8 mouse cellular contexts compared by ENCODE assay signal in the genomic region with DNA sequence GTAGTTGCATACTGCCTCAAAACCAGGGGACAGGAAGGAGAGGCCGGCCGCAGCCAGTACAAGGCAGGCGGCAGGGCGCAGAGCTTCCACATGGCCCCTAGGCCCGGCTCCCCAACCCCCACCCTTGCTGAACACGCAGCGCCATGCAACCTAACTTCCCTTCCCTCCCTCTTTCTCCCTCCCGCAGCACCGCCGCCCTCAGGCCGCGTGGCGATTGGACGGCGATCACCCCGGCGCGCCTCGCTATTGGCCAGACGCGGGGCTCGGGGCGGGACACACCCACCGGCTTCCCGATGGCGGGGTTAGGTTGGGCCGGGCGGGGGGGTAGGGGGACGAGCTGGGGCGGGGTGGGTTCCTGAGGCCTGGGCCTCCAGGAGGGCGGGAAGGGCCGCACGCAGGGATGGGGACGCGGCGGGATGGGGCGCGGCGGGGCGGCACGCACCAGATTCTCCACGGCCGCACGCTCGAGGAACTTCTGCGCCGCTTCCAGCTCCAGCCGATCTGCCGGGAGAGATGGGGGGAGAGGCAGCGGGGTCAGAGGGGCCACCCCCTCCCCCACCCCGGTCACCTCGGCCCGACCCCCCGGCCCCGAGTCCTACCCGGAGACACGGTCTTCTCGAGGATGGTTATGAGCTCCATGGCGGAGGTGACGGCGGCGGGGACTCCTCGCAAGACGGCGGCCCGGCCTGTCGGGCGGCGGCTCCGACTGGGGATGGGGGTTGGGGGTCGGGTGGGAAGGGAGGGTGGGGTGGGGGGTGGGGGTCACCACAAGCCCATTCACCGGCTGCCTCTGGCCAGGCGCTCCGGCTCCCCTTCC. TPM values are rescaled to one million over a fixed set of nuclear protein-coding genes. Genes with fewer than 3 reads are reported as not detected.
A peak's percentile ranks its signal among the peaks of the same experiment; 100 is the strongest.
DNase-seq lines count a peak whose midpoint lies in the region; ATAC-seq and TF ChIP-seq lines count a peak whose summit lies in the region.

No protein-coding gene starts in this region.

- TF ChIP-seq CTCF in liver, embryonic 14.5 days (IDR thresholded peaks at IDR 0.05; ENCODE audit: low read depth), result no peak
- 0 out of 2 replicates have a peak, but pooled peaks have one; percentile 33 for TF ChIP-seq CTCF in stomach, postnatal 0 days (IDR thresholded peaks at IDR 0.05; ENCODE audit: low read depth)

- peaks cover 55% of the 10 kb centered on the region for H3K4me1 ChIP-seq in forebrain, embryonic 10.5 days
- peaks cover 42% of the 10 kb centered on the region for H3K4me1 ChIP-seq in heart, embryonic 15.5 days (replicated peaks)
- peaks cover 22% of the 10 kb centered on the region in 2 experiments for H3K4me1 ChIP-seq in liver, embryonic 14.5 days (replicated peaks; ENCODE audit: control insufficient read depth in 2 of 2, insufficient read depth in 2 of 2, low read length in 1 of 2)
- H3K4me1 ChIP-seq in neural tube, embryonic 11.5 days (ENCODE audit: control insufficient read depth, insufficient read depth, low read length), result peaks cover 8% of the 10 kb centered on the region
- no peaks in the 10 kb centered on the region for H3K4me1 ChIP-seq in stomach, postnatal 0 days (replicated peaks; ENCODE audit: control insufficient read depth, insufficient read depth)

- no peaks in the 10 kb centered on the region for H3K9me3 ChIP-seq in forebrain, embryonic 10.5 days
- no peaks in the 10 kb centered on the region for H3K9me3 ChIP-seq in heart, embryonic 15.5 days (replicated peaks)
- no peaks in the 10 kb centered on the region for H3K9me3 ChIP-seq in liver, embryonic 14.5 days (ENCODE audit: control insufficient read depth, low read length)
- no peaks in the 10 kb centered on the region for H3K9me3 ChIP-seq in neural tube, embryonic 11.5 days (ENCODE audit: control insufficient read depth, low read length)
- H3K9me3 ChIP-seq in stomach, postnatal 0 days (ENCODE audit: control insufficient read depth, low read length), result no peaks in the 10 kb centered on the region

- H3K4me2 ChIP-seq in heart, embryonic 15.5 days, result peak overlapping the region; percentile 82
- peak overlapping the region; percentile 98 for H3K4me2 ChIP-seq in liver, embryonic 14.5 days (ENCODE audit: low read depth)
- peak overlapping the region; percentile 77 for H3K4me2 ChIP-seq in neural tube, embryonic 11.5 days (ENCODE audit: low read depth)
- peak overlapping the region; percentile 77 for H3K4me2 ChIP-seq in stomach, postnatal 0 days (replicated peaks; ENCODE audit: low read depth)

- peak overlapping the region; percentile 95 for H3K4me3 ChIP-seq in forebrain, embryonic 10.5 days
- H3K4me3 ChIP-seq in heart, embryonic 15.5 days, result peak overlapping the region; percentile 89
- peak overlapping the region; percentile 94 to 98 for H3K4me3 ChIP-seq in liver, embryonic 14.5 days (ENCODE audit: insufficient read depth in 1 of 2, low read depth in 2 of 2, low read length in 2 of 2)
- peak overlapping the region; percentile 85 for H3K4me3 ChIP-seq in neural tube, embryonic 11.5 days (ENCODE audit: low read depth, low read length)
- peak overlapping the region; percentile 86 for H3K4me3 ChIP-seq in stomach, postnatal 0 days (ENCODE audit: low read depth, low read length)

- no peaks in the 10 kb centered on the region for H3K27me3 ChIP-seq in forebrain, embryonic 10.5 days (ENCODE audit: poor library complexity, severe bottlenecking)
- no peaks in the 10 kb centered on the region for H3K27me3 ChIP-seq in heart, embryonic 15.5 days
- no peaks in the 10 kb centered on the region for H3K27me3 ChIP-seq in liver, embryonic 14.5 days (ENCODE audit: control insufficient read depth, insufficient read depth, low read length)
- no peaks in the 10 kb centered on the region for H3K27me3 ChIP-seq in neural tube, embryonic 11.5 days (ENCODE audit: control insufficient read depth, insufficient read depth, low read length)
- H3K27me3 ChIP-seq in stomach, postnatal 0 days (ENCODE audit: control insufficient read depth, insufficient read depth, low read length), result no peaks in the 10 kb centered on the region

- DNase-seq in c-Kit-negative CD71-positive TER-119-positive erythroid progenitor cells, embryonic 14.5 days (ENCODE audit: low read depth, low spot score), result peak; percentile 89
- DNase-seq in forebrain, embryonic 10.5 days (ENCODE audit: extremely low spot score, low spot score), result peak; percentile 97
- peak; percentile 95 to 99 for DNase-seq in kidney, postnatal 25 days
- peak; percentile 89 to 92 (median 92) for DNase-seq in liver, embryonic 14.5 days (ENCODE audit: low read depth in 3 of 3, low spot score in 3 of 3)
- peak; percentile 96 for DNase-seq in neural tube, embryonic 11.5 days (ENCODE audit: low spot score)
- DNase-seq in stomach, postnatal 0 days (ENCODE audit: low spot score), result peak; percentile 99

- peak overlapping the region; percentile 89 for H3K9ac ChIP-seq in heart, embryonic 15.5 days
- peak overlapping the region; percentile 99 for H3K9ac ChIP-seq in liver, embryonic 14.5 days (replicated peaks)
- H3K9ac ChIP-seq in neural tube, embryonic 11.5 days (ENCODE audit: low read length), result peak overlapping the region; percentile 92
- H3K9ac ChIP-seq in stomach, postnatal 0 days (ENCODE audit: low read length), result peak overlapping the region; percentile 83

- peak; percentile 66 for ATAC-seq in CD4-positive, CD25-positive, alpha-beta regulatory T cell, adult 4 months
- peak; percentile 70 for ATAC-seq in heart, embryonic 15.5 days (replicated peaks; ENCODE audit: insufficient number of reproducible peaks, insufficient read depth, low FRiP score, low read depth)
- ATAC-seq in liver, embryonic 14.5 days (ENCODE audit: insufficient read depth), result peak; percentile 60
- ATAC-seq in neural tube, embryonic 11.5 days (ENCODE audit: insufficient read depth, low FRiP score, low TSS enrichment), result peak; percentile 80
- peak; percentile 77 for ATAC-seq in stomach, postnatal 0 days (ENCODE audit: low FRiP score, low TSS enrichment)

- no peak for TF ChIP-seq EP300 in liver, embryonic 14.5 days (IDR thresholded peaks at IDR 0.05; ENCODE audit: low read depth)
- peak; percentile 37 for TF ChIP-seq EP300 in stomach, postnatal 0 days (optimal IDR thresholded peaks at IDR 0.05)

- H3K27ac ChIP-seq in forebrain, embryonic 10.5 days, result peak overlapping the region; percentile 100
- peak overlapping the region; percentile 98 for H3K27ac ChIP-seq in heart, embryonic 15.5 days
- peak overlapping the region; percentile 92 for H3K27ac ChIP-seq in liver, embryonic 14.5 days
- H3K27ac ChIP-seq in neural tube, embryonic 11.5 days (ENCODE audit: low read depth, low read length), result peak overlapping the region; percentile 97
- peak overlapping the region; percentile 96 for H3K27ac ChIP-seq in stomach, postnatal 0 days (replicated peaks)

- H3K36me3 ChIP-seq in forebrain, embryonic 10.5 days (replicated peaks), result peaks cover 65% of the 10 kb centered on the region
- peaks cover 33% of the 10 kb centered on the region for H3K36me3 ChIP-seq in heart, embryonic 15.5 days
- H3K36me3 ChIP-seq in liver, embryonic 14.5 days (replicated peaks; ENCODE audit: control insufficient read depth, insufficient read depth, low read depth), result peaks cover 43% of the 10 kb centered on the region
- H3K36me3 ChIP-seq in neural tube, embryonic 11.5 days (ENCODE audit: control insufficient read depth, insufficient read depth, low read length), result peaks cover 17% of the 10 kb centered on the region
- H3K36me3 ChIP-seq in stomach, postnatal 0 days (ENCODE audit: control insufficient read depth, insufficient read depth, low read length), result peaks cover 9% of the 10 kb centered on the region; the same call in 1 of the 2 replicates

- WGBS in forebrain, embryonic 10.5 days, result under 1% methylated on average over 71 of the region's 74 CpGs
- WGBS in heart, embryonic 15.5 days, result under 1% methylated on average over 59 of the region's 74 CpGs
- WGBS in liver, embryonic 14.5 days (ENCODE audit: insufficient replicate concordance), result under 1% methylated on average over 68 of the region's 74 CpGs
- under 1% methylated on average over 50 of the region's 74 CpGs for WGBS in neural tube, embryonic 11.5 days
- WGBS in stomach, postnatal 0 days, result under 1% methylated on average over 43 of the region's 74 CpGs

RNA-seq across cellular contexts. Expression of gene Kpnb1, which starts 0.5 kb away (rescaled TPM):
- 10 to 100 TPM; 23.5 to 33.4 TPM for polyA plus RNA-seq in CD4-positive, CD25-positive, alpha-beta regulatory T cell, adult 4 months (2017; shearing (Covaris generic))
- polyA plus RNA-seq in forebrain, embryonic 10.5 days (2016; fragmentation: Nextera tagmentation; extraction: Ambion mirVana), result 98.3 and 99.9 TPM in 2 replicates
- 29.5 and 31.4 TPM in 2 replicates for polyA plus RNA-seq in heart, embryonic 15.5 days (2015; fragmentation: Nextera tagmentation; extraction: Ambion mirVana)
- 38.0 and 58.0 TPM in 2 replicates for polyA plus RNA-seq in liver, embryonic 14.5 days (2012; rRNA removed)
- polyA plus RNA-seq in liver, embryonic 14.5 days (2014; fragmentation: Nextera tagmentation; extraction: Ambion mirVana), result 23.2 and 26.1 TPM in 2 replicates
- 85.3 and 86.7 TPM in 2 replicates for polyA plus RNA-seq in neural tube, embryonic 11.5 days (2014; fragmentation: Nextera tagmentation; extraction: Ambion mirVana)
- 18.5 and 19.2 TPM in 2 replicates for polyA plus RNA-seq in stomach, postnatal 0 days (2015; fragmentation: Nextera tagmentation; extraction: Ambion mirVana)

RNA-seq across cellular contexts. Expression of gene Tbkbp1, which starts 35.9 kb away (rescaled TPM):
- polyA plus RNA-seq in CD4-positive, CD25-positive, alpha-beta regulatory T cell, adult 4 months (2017; shearing (Covaris generic)), result under 1 TPM in 1 of 2 experiments, not detected in 1; 0.09 TPM
- 3.9 and 4.0 TPM in 2 replicates for polyA plus RNA-seq in forebrain, embryonic 10.5 days (2016; fragmentation: Nextera tagmentation; extraction: Ambion mirVana)
- 4.7 and 6.5 TPM in 2 replicates for polyA plus RNA-seq in heart, embryonic 15.5 days (2015; fragmentation: Nextera tagmentation; extraction: Ambion mirVana)
- polyA plus RNA-seq in liver, embryonic 14.5 days (2012; rRNA removed), result 2.4 and 2.6 TPM in 2 replicates
- polyA plus RNA-seq in liver, embryonic 14.5 days (2014; fragmentation: Nextera tagmentation; extraction: Ambion mirVana), result 0.90 and 1.6 TPM in 2 replicates
- polyA plus RNA-seq in neural tube, embryonic 11.5 days (2014; fragmentation: Nextera tagmentation; extraction: Ambion mirVana), result 5.8 and 5.9 TPM in 2 replicates
- polyA plus RNA-seq in stomach, postnatal 0 days (2015; fragmentation: Nextera tagmentation; extraction: Ambion mirVana), result 1.8 and 2.4 TPM in 2 replicates

Comparison
In these comparisons a context has a peak if more than half of its experiments do, and no peak if none do; other contexts are left out.
1. Peak in every context shown above with its lines: DNase-seq, ATAC-seq, H3K4me3 ChIP-seq and H3K27ac ChIP-seq.